Mouse (Mus musculus) lung, postnatal 0 days (tissue): ENCODE data around the gene Gm19965.

ENCODE experiments used
- CTCF ChIP-seq: IDR thresholded peaks from 2 replicates; pipeline ENCODE4 v1.5.1; 2016; ENCODE audit warnings: antibody characterized with exemption, mild to moderate bottlenecking
- EP300 ChIP-seq: IDR thresholded peaks from 2 replicates; pipeline ENCODE4 v1.6.1; 2016; ENCODE audit warnings: antibody characterized with exemption, mild to moderate bottlenecking, control low read depth

DNA sequence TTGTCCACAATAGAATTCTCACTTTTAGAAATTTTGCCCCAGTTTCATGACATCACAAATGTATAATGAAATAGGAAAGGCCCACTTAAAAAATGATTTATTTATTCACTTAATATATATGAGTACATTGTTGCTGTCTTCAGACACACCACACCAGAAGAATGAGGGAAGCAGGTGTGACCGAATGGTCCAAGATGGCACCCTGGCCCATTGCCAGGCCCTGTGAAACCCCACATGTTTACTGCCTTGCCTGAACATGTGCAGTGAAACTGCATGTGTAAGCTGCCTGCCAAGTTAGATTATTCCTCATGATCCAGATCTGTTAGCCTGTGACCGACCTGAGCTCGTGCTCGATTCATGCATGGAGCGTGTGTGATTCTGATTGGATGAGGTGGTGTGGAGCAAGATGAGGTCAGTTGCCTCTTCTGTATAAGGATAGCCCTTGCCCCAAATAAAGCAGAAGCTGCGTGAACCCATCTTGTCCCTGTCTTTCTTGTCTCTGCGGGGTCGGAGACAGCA lies 20.3 kb upstream of the Gm19965 start:
- TF ChIP-seq CTCF (no peak), EP300 (no peak)
